ENCODE assay signal across 8 mouse cellular contexts in the genomic region with DNA sequence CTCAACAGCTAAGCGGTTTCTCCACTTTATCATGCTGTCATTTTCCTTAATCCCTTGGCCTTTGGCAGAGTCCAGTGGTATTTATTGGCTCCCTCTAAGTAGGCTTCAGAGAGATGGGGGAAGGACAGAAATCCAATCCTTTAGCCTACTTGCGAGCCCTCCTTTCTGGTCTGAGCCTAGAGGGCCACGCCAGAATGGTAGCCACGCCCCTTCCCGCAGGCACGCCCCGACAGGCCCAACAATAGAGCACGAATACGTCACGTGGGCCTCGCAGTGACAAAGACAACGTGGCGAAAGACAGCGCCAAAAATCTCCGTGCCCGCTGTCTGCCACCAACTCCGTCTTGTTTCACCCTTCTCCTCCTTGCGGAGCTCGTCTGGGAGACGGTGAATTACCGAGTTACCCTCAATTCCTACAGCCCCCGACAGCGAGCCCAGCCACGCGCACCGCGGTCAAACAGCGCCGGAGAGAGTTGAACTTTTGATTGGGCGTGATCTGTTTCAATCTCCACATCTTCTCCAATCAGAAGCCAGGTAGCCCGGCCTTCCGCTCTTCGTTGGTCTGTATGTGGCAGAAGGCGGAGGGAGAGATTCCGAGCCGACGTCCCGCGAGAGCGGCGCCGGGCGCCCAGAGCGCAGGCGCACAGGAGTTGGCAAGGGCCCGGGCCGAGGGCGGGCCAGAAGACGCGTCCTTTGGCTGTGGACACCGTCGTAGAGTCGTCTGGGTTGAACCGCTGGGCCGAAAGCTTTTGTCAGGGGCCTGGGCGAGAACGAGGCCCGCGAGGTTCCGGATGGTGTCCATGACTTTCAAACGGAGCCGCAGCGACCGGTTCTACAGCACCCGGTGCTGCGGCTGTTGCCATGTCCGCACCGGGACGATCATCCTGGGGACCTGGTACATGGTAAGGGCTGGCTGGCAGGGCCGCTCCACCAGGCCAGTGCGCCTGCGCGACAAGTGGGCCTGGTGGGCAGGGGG. TPM values are rescaled to one million over a fixed set of nuclear protein-coding genes. Genes with fewer than 3 reads are reported as not detected.
DNase-seq lines count a peak whose midpoint lies in the region; ATAC-seq lines count a peak whose summit lies in the region.

A gene (plus strand): TSS at position 271 of the 975 bp plus-strand sequence.

- peak; percentile 98 for DNase-seq in CD4-positive, CD25-positive, alpha-beta regulatory T cell, adult 2 months (ENCODE audit: low read depth, low spot score)
- peak; percentile 94 for DNase-seq in fat pad, adult 2 months (ENCODE audit: extremely low read depth, low read depth, low spot score)
- DNase-seq in kidney, postnatal 10 days, result peak; percentile 98
- peak; percentile 96 to 98 for DNase-seq in natural killer cell, adult 2 months (ENCODE audit: low spot score in 2 of 2)

- ATAC-seq in heart, embryonic 13.5 days (ENCODE audit: extremely low read depth, insufficient number of reproducible peaks, low FRiP score, low TSS enrichment), result peak; percentile 98
- peak; percentile 97 for ATAC-seq in liver, embryonic 12.5 days
- ATAC-seq in stomach, embryonic 15.5 days (ENCODE audit: insufficient read depth, low FRiP score, low read depth), result peak; percentile 97

- WGBS in heart, embryonic 13.5 days, result under 1% methylated on average over 73 of the region's 73 CpGs
- under 1% methylated on average over 73 of the region's 73 CpGs for WGBS in liver, embryonic 12.5 days (ENCODE audit: insufficient replicate concordance)
- WGBS in stomach, embryonic 15.5 days, result under 1% methylated on average over 73 of the region's 73 CpGs

- peak within 1 kb of the TSS; percentile 98 for H3K27ac ChIP-seq in brown adipose tissue, adult 24 weeks (replicated peaks; ENCODE audit: low read depth, low read length)
- H3K27ac ChIP-seq in heart, embryonic 13.5 days (replicated peaks), result peak within 1 kb of the TSS; percentile 99
- peak within 1 kb of the TSS; percentile 97 for H3K27ac ChIP-seq in liver, embryonic 12.5 days
- peak within 1 kb of the TSS; percentile 99 for H3K27ac ChIP-seq in stomach, embryonic 15.5 days

- H3K36me3 ChIP-seq in heart, embryonic 13.5 days, result peaks cover 17% of the 10 kb centered on the region
- peaks cover 16% of the 10 kb centered on the region for H3K36me3 ChIP-seq in liver, embryonic 12.5 days
- no peaks in the 10 kb centered on the region for H3K36me3 ChIP-seq in stomach, embryonic 15.5 days

- peak within 1 kb of the TSS; percentile 91 for H3K4me3 ChIP-seq in brown adipose tissue, adult 24 weeks (ENCODE audit: insufficient read depth, low read depth, low read length)
- peak within 1 kb of the TSS; percentile 87 for H3K4me3 ChIP-seq in heart, embryonic 13.5 days
- peak within 1 kb of the TSS; percentile 79 for H3K4me3 ChIP-seq in liver, embryonic 12.5 days
- H3K4me3 ChIP-seq in stomach, embryonic 15.5 days (replicated peaks), result peak within 1 kb of the TSS; percentile 84

- peaks cover 3% of the 10 kb centered on the region; the same call in 1 of the 2 replicates for H3K4me1 ChIP-seq in brown adipose tissue, adult 24 weeks (ENCODE audit: control insufficient read depth, insufficient read depth, insufficient read length, low read length)
- peaks cover 47% of the 10 kb centered on the region for H3K4me1 ChIP-seq in heart, embryonic 13.5 days
- H3K4me1 ChIP-seq in liver, embryonic 12.5 days, result peaks cover 36% of the 10 kb centered on the region
- H3K4me1 ChIP-seq in stomach, embryonic 15.5 days, result peaks cover under 1% of the 10 kb centered on the region; the same call in 1 of the 2 replicates

- H3K27me3 ChIP-seq in heart, embryonic 13.5 days (replicated peaks), result no peaks in the 10 kb centered on the region
- H3K27me3 ChIP-seq in liver, embryonic 12.5 days (replicated peaks), result no peaks in the 10 kb centered on the region
- H3K27me3 ChIP-seq in stomach, embryonic 15.5 days (replicated peaks), result no peaks in the 10 kb centered on the region

- peak within 1 kb of the TSS; percentile 85 for H3K4me2 ChIP-seq in heart, embryonic 13.5 days
- peak within 1 kb of the TSS; percentile 82 for H3K4me2 ChIP-seq in liver, embryonic 12.5 days
- H3K4me2 ChIP-seq in stomach, embryonic 15.5 days, result peak within 1 kb of the TSS; percentile 56

- H3K9ac ChIP-seq in heart, embryonic 13.5 days, result peak within 1 kb of the TSS; percentile 90
- H3K9ac ChIP-seq in liver, embryonic 12.5 days, result peak within 1 kb of the TSS; percentile 85
- peak within 1 kb of the TSS; percentile 95 for H3K9ac ChIP-seq in stomach, embryonic 15.5 days

- no peaks in the 10 kb centered on the region for H3K9me3 ChIP-seq in heart, embryonic 13.5 days
- no peaks in the 10 kb centered on the region for H3K9me3 ChIP-seq in liver, embryonic 12.5 days (replicated peaks)
- no peaks in the 10 kb centered on the region for H3K9me3 ChIP-seq in stomach, embryonic 15.5 days

RNA-seq across cellular contexts. Expression of the gene that starts here (rescaled TPM):
- polyA plus RNA-seq in brown adipose tissue, adult 24 weeks (2012; ENCODE audit: insufficient read depth, insufficient read length, missing spikeins), result 307 and 401 TPM in 2 replicates
- polyA plus RNA-seq in heart, embryonic 13.5 days (2015; fragmentation: Nextera tagmentation; extraction: Ambion mirVana), result 245 and 277 TPM in 2 replicates
- polyA plus RNA-seq in liver, embryonic 12.5 days (2016; fragmentation: Nextera tagmentation; extraction: Ambion mirVana), result 71.0 and 77.9 TPM in 2 replicates
- 346 and 353 TPM in 2 replicates for polyA plus RNA-seq in stomach, embryonic 15.5 days (2015; fragmentation: Nextera tagmentation; extraction: Ambion mirVana)

Comparison
In these comparisons a context has a peak if more than half of its experiments do, and no peak if none do; other contexts are left out.
1. Peak in every context shown above with its lines: DNase-seq, ATAC-seq, H3K4me3 ChIP-seq and H3K27ac ChIP-seq.